Mouse (Mus musculus) neural tube, embryonic 10.5 days (tissue): ENCODE measurements at regions not wholly inside any gene's neighbourhood (a gene's known extent, or its start where the extent isn't known, plus 50 kb on each side); places are given as distances from the start of the nearest gene placed in this dataset.

ENCODE experiments used
- DNase-seq: peaks from one replicate; pipeline ENCODE4 v3.0.0-alpha.2; 2017; ENCODE audit warnings: low spot score; ENCODE audit errors: extremely low spot score

DNA sequence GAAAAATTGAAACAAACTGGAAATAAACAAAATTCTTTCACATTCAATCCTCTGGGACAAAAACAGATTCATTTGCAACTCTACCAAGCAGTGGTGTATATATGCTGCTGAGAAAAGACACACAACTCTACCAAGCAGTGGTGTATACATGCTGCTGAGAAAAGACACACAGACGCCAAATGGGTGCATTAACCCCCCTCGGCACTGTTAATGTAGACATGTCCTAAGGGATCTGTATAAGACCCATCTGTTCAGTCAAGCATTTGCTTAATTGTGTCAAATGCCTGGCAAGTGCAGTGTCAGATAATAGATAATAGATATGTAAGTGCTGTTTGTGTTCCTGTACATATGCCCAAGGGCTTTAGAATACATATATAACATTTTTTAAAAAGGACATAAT, 1035.2 kb upstream of the B3galt2 start:
- no peak for DNase-seq

DNA sequence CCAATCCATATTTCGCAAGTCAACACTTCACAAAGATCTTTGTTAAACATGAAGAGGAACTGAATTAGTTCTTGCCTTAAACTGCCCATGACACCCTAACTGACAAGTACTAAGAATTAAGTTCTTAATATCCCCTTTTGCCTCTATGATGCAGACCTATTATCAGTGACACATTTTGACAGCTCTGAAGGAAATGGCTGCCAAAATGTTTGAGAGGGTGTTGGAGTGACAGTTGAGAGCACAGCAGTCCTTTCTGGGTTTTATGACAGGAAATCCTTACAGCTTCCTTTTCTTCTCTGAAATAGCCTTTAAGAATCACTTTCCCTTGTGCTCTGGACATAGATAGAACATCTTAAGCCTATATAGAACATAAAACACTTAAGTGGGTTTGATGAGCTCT, 1034.4 kb upstream of the B3galt2 start:
- DNase-seq = no peak

DNA sequence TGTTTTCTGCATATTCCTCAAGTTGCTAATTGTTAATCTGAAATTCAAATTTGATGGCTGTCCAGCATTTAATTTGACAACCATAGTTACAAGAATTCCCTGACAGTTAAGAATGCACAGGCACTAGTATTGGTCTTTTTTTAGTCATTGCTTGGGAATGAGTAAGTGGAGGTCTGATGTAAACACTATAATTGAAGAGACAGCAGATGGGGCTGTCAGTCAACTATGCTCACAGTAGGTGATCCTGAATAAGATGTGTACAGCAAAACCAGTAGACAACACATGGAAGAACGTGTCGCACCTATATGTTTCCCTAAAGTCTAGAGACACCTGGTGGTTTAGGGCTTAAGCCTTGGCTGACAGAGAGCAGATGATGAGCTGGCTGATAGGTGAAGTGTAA, 1019.0 kb upstream of the B3galt2 start:
- no peak for DNase-seq

DNA sequence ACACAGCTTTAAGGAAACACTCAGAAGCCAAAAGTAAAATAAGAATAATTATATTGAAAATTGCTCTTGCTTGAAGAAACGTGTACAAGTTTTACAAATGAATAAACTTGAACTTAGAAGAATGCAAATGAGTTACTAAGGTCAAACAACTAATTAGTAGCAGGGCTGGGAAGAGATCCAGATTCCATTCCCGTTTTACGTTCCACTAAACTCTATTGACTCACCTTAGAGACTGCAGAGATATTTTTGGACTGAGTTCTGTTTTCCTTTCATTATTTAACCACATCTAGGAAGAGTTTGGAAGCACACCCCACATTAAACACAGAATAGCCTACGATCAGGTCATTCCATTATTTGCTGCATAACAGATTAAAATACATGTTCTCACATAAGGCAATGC, 1016.2 kb upstream of the B3galt2 start:
- DNase-seq = no peak

DNA sequence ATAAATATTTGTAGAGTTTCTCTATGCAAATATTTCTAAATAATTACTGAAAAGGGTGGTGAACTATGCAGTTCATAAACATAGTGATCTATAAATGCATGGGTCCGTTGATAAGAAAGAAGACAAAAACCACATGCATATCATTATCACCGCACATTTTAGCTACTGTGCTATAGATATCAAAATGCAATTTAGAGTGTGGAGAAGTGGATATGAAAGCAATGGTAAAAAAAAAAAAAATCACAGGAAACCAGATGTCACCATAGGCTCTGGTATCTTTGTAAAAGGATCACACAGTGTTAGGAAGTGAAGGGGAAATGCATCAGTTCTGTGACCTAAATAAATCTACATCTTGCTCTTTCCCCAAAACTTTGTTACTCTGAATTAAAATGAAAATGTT, 985.2 kb upstream of the B3galt2 start:
- no peak for DNase-seq

DNA sequence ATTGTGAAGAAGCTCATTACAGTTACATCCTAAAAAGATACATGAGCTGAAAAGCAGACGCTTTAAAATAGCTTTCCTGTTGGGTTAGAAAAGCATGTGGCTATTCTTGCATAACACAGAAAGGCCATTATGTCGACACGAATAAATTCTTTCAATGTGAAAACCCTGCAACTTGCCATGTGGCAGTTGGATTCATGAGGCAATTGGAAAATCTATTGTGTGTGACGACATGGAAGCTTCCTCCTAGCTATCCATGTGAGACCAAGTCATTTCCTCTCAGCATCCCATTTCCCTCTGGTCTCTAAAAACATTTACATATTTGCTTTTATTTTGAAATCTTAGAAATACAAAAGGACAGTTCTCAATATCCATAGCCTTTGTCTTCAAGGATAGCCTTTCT, 975.2 kb upstream of the B3galt2 start:
- DNase-seq = no peak

DNA sequence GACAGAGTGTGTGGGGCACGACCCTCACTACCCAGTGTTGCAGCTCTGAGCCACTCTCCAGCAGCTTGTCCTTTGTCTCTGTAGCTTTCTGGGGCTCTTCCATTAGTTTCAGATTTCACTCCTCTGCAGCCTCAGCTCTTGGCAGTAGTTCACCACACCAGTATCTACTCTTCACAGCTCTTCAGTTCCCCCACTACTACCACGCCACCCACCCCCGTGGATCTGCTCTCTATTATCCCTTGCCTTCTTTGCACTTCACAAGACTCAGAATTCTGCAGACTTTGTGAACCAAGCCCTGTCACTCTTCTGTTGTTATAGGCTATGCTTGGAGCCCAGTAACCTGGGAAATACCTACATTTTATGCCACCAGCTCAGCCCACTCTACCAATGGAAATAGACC, 960.5 kb upstream of the B3galt2 start:
- DNase-seq = no peak

DNA sequence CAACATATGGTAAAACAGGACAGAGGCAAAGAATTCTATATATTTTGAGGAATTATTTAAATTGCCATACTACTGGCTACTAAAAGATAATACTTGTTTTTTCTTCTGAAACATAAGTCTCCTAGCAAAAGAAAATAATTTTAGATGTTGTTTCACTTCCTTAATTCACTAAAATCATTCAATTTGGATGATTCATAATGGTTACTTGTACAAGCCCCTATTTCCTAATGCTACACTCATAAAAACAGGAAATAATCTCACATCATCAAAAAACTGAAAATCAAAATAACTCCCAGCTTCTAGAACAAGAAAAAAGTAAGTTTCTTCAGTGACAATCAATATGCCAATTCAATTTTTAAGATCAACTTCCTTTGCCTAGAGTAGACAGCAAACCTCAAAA, 951.6 kb upstream of the B3galt2 start:
- DNase-seq = no peak

DNA sequence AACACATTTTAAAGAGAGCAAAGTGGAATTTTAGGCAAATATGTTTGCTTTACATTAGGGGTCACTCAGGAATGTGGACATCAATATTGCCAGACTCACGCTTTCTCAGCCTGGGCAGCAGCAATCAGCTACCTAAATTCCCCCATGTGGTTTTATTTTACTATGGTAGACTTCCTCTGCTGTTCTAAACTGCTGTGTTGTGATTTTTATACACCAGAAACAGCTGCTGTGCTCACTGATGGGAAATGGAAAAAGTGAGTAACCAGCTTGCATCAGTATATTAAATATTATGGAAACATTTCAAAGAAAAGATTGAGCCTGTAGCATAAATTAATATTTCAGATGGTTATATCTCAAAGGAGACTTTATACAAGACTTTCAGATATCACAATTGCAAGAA, 945.3 kb upstream of the B3galt2 start:
- no peak for DNase-seq

DNA sequence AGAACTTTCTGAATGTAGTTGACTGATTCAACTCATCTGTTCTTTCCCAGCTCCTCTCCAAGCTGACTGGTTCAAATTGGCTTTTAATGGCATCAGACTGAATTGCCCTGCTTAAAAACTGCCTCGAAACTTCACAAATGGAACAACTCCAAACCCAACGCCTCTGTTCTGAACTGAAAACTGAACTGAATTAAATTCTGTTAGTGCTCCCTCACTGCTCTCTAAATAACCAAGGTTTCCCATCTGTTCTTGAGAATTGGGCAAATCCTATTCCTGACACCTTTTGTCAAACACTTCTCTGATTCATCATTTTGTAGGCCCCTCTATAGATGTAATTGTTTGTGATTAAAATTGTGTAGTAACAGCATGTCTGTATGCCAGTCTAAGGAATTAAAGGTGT, 932.2 kb upstream of the B3galt2 start:
- DNase-seq = no peak

DNA sequence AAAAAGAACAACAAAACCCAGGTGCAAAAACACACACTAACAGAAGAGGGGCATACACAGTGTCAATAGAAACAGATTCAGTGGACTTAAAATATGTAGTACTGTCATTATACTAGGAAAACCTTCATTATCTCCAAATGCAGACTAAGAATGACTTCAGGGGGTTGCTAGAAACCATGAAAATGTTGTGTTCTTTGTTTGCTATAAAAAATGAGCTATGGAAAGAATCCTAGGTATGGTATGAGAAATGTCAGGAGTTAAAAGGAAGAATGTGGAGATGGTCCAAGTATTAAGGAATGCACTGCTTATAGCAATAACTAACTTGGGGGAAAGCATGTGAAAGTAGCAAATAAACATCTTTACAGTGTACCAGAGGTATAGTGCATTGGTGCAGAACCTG, 910.2 kb upstream of the B3galt2 start:
- DNase-seq = no peak

DNA sequence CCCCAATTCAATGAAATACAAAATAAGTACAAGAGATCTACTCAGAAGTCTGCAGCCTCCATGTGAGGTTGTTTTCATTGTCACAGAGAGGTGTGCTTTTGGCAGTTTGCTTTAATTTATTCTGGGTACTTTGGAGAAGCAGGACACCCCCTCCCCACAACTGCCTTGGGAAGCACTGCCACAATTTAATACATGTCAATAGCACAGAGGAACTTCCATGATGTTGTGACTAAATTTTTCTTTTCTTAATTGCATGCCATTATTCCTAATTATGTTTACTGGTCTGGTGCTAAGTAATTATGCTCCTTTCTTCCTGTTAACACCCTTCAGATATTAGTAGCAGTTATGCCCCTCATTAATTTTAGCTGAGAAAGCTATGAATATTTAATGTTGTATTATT, 906.4 kb upstream of the B3galt2 start:
- no peak for DNase-seq

DNA sequence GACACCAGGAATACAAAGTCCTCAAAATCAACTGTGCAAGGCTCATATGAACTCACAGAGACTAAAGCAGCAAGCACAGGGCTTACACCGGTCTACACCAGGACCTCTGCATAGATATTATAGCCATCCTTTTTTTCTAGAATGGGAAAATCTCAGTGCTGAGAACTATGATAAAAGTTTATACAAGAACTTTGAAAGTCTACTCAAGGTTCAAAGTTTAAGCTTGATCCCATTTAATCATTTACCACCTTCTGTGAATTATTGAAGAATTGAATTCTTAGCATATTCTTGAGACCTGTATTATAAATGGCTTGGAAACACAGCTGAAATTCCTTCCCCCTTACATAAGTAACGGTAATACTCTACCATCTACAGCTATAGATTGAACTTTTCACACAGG, 902.1 kb upstream of the B3galt2 start:
- DNase-seq = no peak

DNA sequence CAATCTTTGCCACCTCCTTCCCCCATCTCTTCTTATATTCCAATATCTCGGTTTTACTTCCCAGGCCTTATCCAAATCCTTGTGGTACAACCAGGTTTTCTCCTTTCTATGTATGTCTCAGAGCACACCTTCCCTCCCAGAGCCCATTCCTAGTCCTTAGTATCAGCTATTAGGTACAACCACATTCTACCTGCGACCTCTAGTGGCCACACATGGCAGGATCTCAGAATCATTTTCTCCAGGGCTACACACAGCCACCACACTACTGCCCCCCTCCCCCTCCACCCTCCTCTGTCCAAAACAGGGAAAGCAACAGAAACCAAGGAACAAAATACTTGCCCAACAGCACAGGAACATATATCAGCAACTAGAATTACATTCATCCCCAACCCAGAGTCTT, 898.2 kb upstream of the B3galt2 start:
- peak; percentile 59 for DNase-seq

DNA sequence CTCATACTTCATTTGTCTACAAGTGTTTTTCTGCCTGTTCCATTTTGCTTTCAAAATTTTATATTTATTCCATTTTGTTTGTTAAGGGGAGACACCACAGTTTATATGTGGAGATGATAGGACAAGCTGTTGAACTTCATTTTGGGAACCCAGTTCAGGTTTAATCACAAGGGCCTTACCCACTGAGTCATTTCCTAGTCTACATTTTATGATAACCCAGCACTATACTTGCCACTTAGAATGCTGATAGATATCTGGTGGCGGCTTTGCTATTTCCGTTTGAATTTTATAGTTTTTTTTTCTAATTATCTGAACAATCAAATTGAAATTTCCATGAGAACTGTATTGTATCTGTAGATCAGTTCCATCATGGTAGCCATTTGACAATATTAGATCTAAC, 869.5 kb upstream of the B3galt2 start:
- no peak for DNase-seq
